Mouse (Mus musculus): Measurements from ENCODE around the gene Fstl4.

Fstl4 gene

GRCm38 (mm10) chr11:53024403-53024802 is 260.0 kb downstream of the Fstl4 start:
- no peak for DNase-seq (ENCODE audit: low spot score in 2 of 2)

GRCm38 (mm10) chr11:53025686-53026085 is 261.3 kb downstream of the Fstl4 start:
- DNase-seq (ENCODE audit: low spot score in 2 of 2) = no peak

- no peak for DNase-seq (ENCODE audit: low spot score in 2 of 2)
Observed at GRCm38 (mm10) chr11:53028421-53029168, 264.2 kb downstream of the Fstl4 start.

GRCm38 (mm10) chr11:53031777-53032176 is 267.3 kb downstream of the Fstl4 start:
- DNase-seq (ENCODE audit: low spot score in 2 of 2) = no peak

- peak; percentile 58 to 78 for DNase-seq (ENCODE audit: low spot score in 2 of 2)
Observed at GRCm38 (mm10) chr11:53032336-53032735, 267.9 kb downstream of the Fstl4 start.

- no peak for DNase-seq (ENCODE audit: low spot score in 2 of 2)
Observed at GRCm38 (mm10) chr11:53035414-53035813, 271.0 kb downstream of the Fstl4 start.

- DNase-seq (ENCODE audit: low spot score in 2 of 2) = no peak
Observed at GRCm38 (mm10) chr11:53046850-53047249, 282.4 kb downstream of the Fstl4 start.

- no peak for DNase-seq (ENCODE audit: low spot score in 2 of 2)
Observed at GRCm38 (mm10) chr11:53054151-53054550, 289.7 kb downstream of the Fstl4 start.

- DNase-seq (ENCODE audit: low spot score in 2 of 2) = no peak
Observed at GRCm38 (mm10) chr11:53055896-53056295, 291.5 kb downstream of the Fstl4 start.

GRCm38 (mm10) chr11:53056781-53057180 is 292.3 kb downstream of the Fstl4 start:
- no peak for DNase-seq (ENCODE audit: low spot score in 2 of 2)

GRCm38 (mm10) chr11:53057821-53058553 is 293.6 kb downstream of the Fstl4 start:
- no peak for DNase-seq (ENCODE audit: low spot score in 2 of 2)

GRCm38 (mm10) chr11:53058557-53058956 is 294.1 kb downstream of the Fstl4 start:
- no peak for DNase-seq (ENCODE audit: low spot score in 2 of 2)

GRCm38 (mm10) chr11:53067699-53068478 is 303.5 kb downstream of the Fstl4 start:
- DNase-seq (ENCODE audit: low spot score in 2 of 2) = no peak

GRCm38 (mm10) chr11:53068479-53069065 is 304.1 kb downstream of the Fstl4 start:
- DNase-seq (ENCODE audit: low spot score in 2 of 2) = peak; percentile 15 to 17

- DNase-seq (ENCODE audit: low spot score in 2 of 2) = no peak
Observed at GRCm38 (mm10) chr11:53069751-53070150, 305.3 kb downstream of the Fstl4 start.

- no peak for DNase-seq (ENCODE audit: low spot score in 2 of 2)
Observed at GRCm38 (mm10) chr11:53071602-53072001, 307.2 kb downstream of the Fstl4 start.

- no peak for DNase-seq (ENCODE audit: low spot score in 2 of 2)
Observed at GRCm38 (mm10) chr11:53077641-53078040, 313.2 kb downstream of the Fstl4 start.

- no peak for DNase-seq (ENCODE audit: low spot score in 2 of 2)
Observed at GRCm38 (mm10) chr11:53078419-53079334, 314.2 kb downstream of the Fstl4 start.

- DNase-seq (ENCODE audit: low spot score in 2 of 2) = no peak
Observed at GRCm38 (mm10) chr11:53081310-53081709, 316.9 kb downstream of the Fstl4 start.

GRCm38 (mm10) chr11:53085367-53085766 is 320.9 kb downstream of the Fstl4 start:
- DNase-seq (ENCODE audit: low spot score in 2 of 2) = peak in 1 of 2 experiments; percentile 14

All from frontal cortex, postnatal 10 days (tissue).